Mouse (Mus musculus): ENCODE measurements around the gene Cend1.

GRCm38 (mm10) chr7:141391625-141392551 lies 37.4 kb downstream of the Cend1 start, which contains the start of gene Taldo1:
- TF ChIP-seq CTCF (IDR thresholded peaks at IDR 0.05; ENCODE audit: borderline replicate concordance, insufficient read depth, low read length) (no peak), POLR2A (IDR thresholded peaks at IDR 0.05; ENCODE audit: low read depth, low read length) (peak; percentile 77)
